Mouse (Mus musculus) liver, postnatal 0 days (tissue): Measurements from ENCODE around the gene Reep3.

Experiments
- CTCF ChIP-seq: sonication (generic); IDR thresholded peaks from 2 replicates; pipeline ENCODE4 v1.5.1; 2016; ENCODE audit warnings: antibody characterized with exemption, low read depth
- EP300 ChIP-seq: IDR thresholded peaks from 2 replicates; pipeline ENCODE4 v1.6.1; 2016; ENCODE audit warnings: antibody characterized with exemption, low read depth, mild to moderate bottlenecking

DNA sequence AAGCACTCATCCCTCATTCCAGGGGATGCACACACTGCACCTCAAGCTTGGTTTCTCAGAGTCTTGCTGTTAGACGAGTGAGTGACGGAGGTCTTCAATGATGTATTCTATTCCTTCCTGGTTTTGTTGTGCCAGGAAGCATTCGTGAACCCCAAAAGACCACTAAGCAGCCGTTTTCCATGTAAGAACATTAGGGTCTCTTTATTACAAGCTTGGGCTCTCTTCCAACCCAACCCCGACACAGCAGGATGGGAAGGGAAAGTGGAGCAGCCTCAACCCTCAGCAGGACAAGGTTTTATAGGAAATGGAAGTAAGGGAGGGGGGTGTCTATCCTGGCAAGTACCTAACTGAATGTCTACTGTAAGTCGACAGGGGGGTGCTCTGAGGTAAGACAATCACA is 38.0 kb downstream of the Reep3 start:
- TF ChIP-seq CTCF (no peak), EP300 (no peak)
